Mouse (Mus musculus) CH12.LX (cell line): Measurements from ENCODE around the gene Gm43720. TPM values are rescaled to one million over a fixed set of nuclear protein-coding genes. Genes with fewer than 3 reads are reported as not detected.

Experiments used
- DNase-seq: peaks from one replicate; pipeline ENCODE4 v3.0.0-alpha.2; 2013; ENCODE audit errors: extremely low read depth
- H3K27ac ChIP-seq: 2 replicates; pipeline ENCODE4 v1.5.1; 2012; ENCODE audit warnings: low read depth, mild to moderate bottlenecking, control low read depth, moderate library complexity; ENCODE audit not compliant: insufficient read depth
- H3K27me3 ChIP-seq: replicated peaks from 2 replicates; pipeline ENCODE3; 2012; ENCODE audit warnings: inconsistent platforms
- H3K36me3 ChIP-seq, 2 experiments: replicated peaks in 1 of 2; 2 replicates each; pipeline versions ENCODE3 to v1.6.1; 2012; ENCODE audit warnings: inconsistent platforms in 1 of 2, low read length in 1 of 2, mild to moderate bottlenecking in 1 of 2, mixed read lengths in 1 of 2, moderate library complexity in 1 of 2; ENCODE audit not compliant: control insufficient read depth in 1 of 2, insufficient read depth in 1 of 2
- H3K4me1 ChIP-seq, 2 experiments: 2 replicates each; pipeline ENCODE4 v1.6.1; 2012; ENCODE audit warnings: inconsistent platforms in 1 of 2, moderate library complexity in 1 of 2; ENCODE audit not compliant: insufficient read depth in 2 of 2, control insufficient read depth in 1 of 2
- H3K4me2 ChIP-seq: 2 replicates; pipeline ENCODE4 v1.6.1; 2012; ENCODE audit warnings: low read depth, mild to moderate bottlenecking, control low read depth; ENCODE audit not compliant: poor library complexity, insufficient read depth, severe bottlenecking
- H3K4me3 ChIP-seq, 3 experiments: fragments of 150-350 bp in 1 of 3; sonication (generic) in 1 of 3; replicated peaks in 1 of 3; 2 replicates each; pipeline versions ENCODE3 to v1.5.1; 2011 to 2012; ENCODE audit warnings: low read depth in 2 of 3, low read length in 2 of 3, mild to moderate bottlenecking in 2 of 3, moderate library complexity in 2 of 3, control low read depth in 1 of 3, improper control_type of control experiment in 1 of 3, inconsistent platforms in 1 of 3, mixed read lengths in 1 of 3; ENCODE audit not compliant: poor library complexity in 1 of 3
- H3K79me2 ChIP-seq: replicated peaks from 2 replicates; pipeline ENCODE4 v1.6.1; 2012; ENCODE audit warnings: mild to moderate bottlenecking, moderate library complexity; ENCODE audit not compliant: control insufficient read depth, poor library complexity, insufficient read depth, severe bottlenecking; ENCODE audit errors: extremely low read depth
- H3K9ac ChIP-seq: 2 replicates; pipeline ENCODE4 v1.6.1; 2012; ENCODE audit warnings: low read depth, mild to moderate bottlenecking, control low read depth, moderate library complexity; ENCODE audit not compliant: insufficient read depth
- H3K9me3 ChIP-seq: replicated peaks from 2 replicates; pipeline ENCODE3; 2012; ENCODE audit warnings: low read length, inconsistent platforms, mixed read lengths
- BHLHE40 ChIP-seq: IDR thresholded peaks from 2 replicates; pipeline ENCODE4 v1.6.1; 2011; ENCODE audit warnings: mild to moderate bottlenecking, low read depth, low read length, improper control_type of control experiment
- CHD2 ChIP-seq: IDR thresholded peaks from 2 replicates; pipeline ENCODE4 v1.6.1; 2011; ENCODE audit warnings: low read length, improper control_type of control experiment
- ELF1 ChIP-seq: IDR thresholded peaks from 2 replicates; pipeline ENCODE4 v1.6.1; 2014; ENCODE audit warnings: low read depth, mild to moderate bottlenecking, inconsistent platforms, low read length, improper control_type of control experiment
- GABPA ChIP-seq: IDR thresholded peaks from 2 replicates; pipeline ENCODE4 v1.6.1; 2012; ENCODE audit warnings: low read depth, low read length, improper control_type of control experiment, inconsistent platforms; ENCODE audit not compliant: insufficient replicate concordance
- IRF4 ChIP-seq: IDR thresholded peaks from 2 replicates; pipeline ENCODE4 v1.6.1; 2014; ENCODE audit warnings: low read depth, mild to moderate bottlenecking, inconsistent platforms, low read length, improper control_type of control experiment
- JUN ChIP-seq: IDR thresholded peaks from 2 replicates; pipeline ENCODE4 v1.6.1; 2011; ENCODE audit warnings: low read depth, mild to moderate bottlenecking, low read length, improper control_type of control experiment, moderate library complexity; ENCODE audit not compliant: insufficient read depth
- JUND ChIP-seq: conservative IDR thresholded peaks from 2 replicates; pipeline ENCODE4 v1.6.1; 2011; ENCODE audit warnings: low read depth, low read length, improper control_type of control experiment
- KAT2A ChIP-seq: IDR thresholded peaks from 2 replicates; pipeline ENCODE4 v1.6.1; 2012; ENCODE audit warnings: low read length, improper control_type of control experiment, inconsistent platforms; ENCODE audit not compliant: insufficient replicate concordance
- MAFK ChIP-seq: IDR thresholded peaks from 2 replicates; pipeline ENCODE4 v1.6.1; 2011; ENCODE audit warnings: low read length, improper control_type of control experiment; ENCODE audit not compliant: insufficient replicate concordance
- MAX ChIP-seq: IDR thresholded peaks from 2 replicates; pipeline ENCODE4 v1.6.1; 2011; ENCODE audit warnings: low read length, improper control_type of control experiment
- MXI1 ChIP-seq: IDR thresholded peaks from 2 replicates; pipeline ENCODE4 v1.6.1; 2011; ENCODE audit warnings: mild to moderate bottlenecking, low read depth, low read length, improper control_type of control experiment
- NELFE ChIP-seq: IDR thresholded peaks from 2 replicates; pipeline ENCODE4 v1.6.1; 2011; ENCODE audit warnings: low read depth, low read length, improper control_type of control experiment
- PAX5 ChIP-seq: IDR thresholded peaks from 2 replicates; pipeline ENCODE4 v1.6.1; 2012; ENCODE audit warnings: low read length, inconsistent platforms, mixed read lengths
- POLR2A ChIP-seq: IDR thresholded peaks from 2 replicates; pipeline ENCODE4 v1.6.1; 2011; ENCODE audit warnings: low read depth, mild to moderate bottlenecking, improper control_type of control experiment, low read length
- RCOR1 ChIP-seq: conservative IDR thresholded peaks from 2 replicates; pipeline ENCODE4 v1.6.1; 2012; ENCODE audit warnings: low read depth, mild to moderate bottlenecking, inconsistent platforms, low read length, improper control_type of control experiment
- TBP ChIP-seq: conservative IDR thresholded peaks from 2 replicates; pipeline ENCODE4 v1.6.1; 2011; ENCODE audit warnings: low read depth, low read length, improper control_type of control experiment
- TCF12 ChIP-seq: IDR thresholded peaks from 2 replicates; pipeline ENCODE4 v1.6.1; 2014; ENCODE audit warnings: low read depth, mild to moderate bottlenecking, inconsistent platforms, low read length, improper control_type of control experiment
- UBTF ChIP-seq: IDR thresholded peaks from 2 replicates; pipeline ENCODE4 v1.6.1; 2012; ENCODE audit warnings: low read depth, mild to moderate bottlenecking, inconsistent platforms, low read length, improper control_type of control experiment, moderate library complexity
- USF1 ChIP-seq: IDR thresholded peaks from 2 replicates; pipeline ENCODE4 v1.6.1; 2014; ENCODE audit warnings: low read depth, mild to moderate bottlenecking, inconsistent platforms, low read length, improper control_type of control experiment
- ZC3H11A ChIP-seq: IDR thresholded peaks from 2 replicates; pipeline ENCODE4 v1.6.1; 2012; ENCODE audit warnings: low read depth, mild to moderate bottlenecking, inconsistent platforms, low read length, improper control_type of control experiment
- dilution Hi-C: fragments of 300-500 bp; cut with MboI; formaldehyde crosslinking; loops from 2 replicates; pipeline ENCODE4 v1.14.3; 2020; ENCODE audit warnings: low sequenced_read_pairs; ENCODE audit not compliant: extremely low pct_unique_long_range_greater_than_20kb, extremely low pct_ligation_motif_present
- in situ Hi-C: fragments of 300-500 bp; cut with MboI; formaldehyde crosslinking; loops from 3 replicates; pipeline ENCODE4 v1.14.3; 2019; ENCODE audit warnings: low sequenced_read_pairs, low pct_ligation_motif_present, low pct_unique_long_range_greater_than_20kb, mixed read lengths
- polyA plus RNA-seq: library from polyadenylated mRNA; unstranded; fragments of >175 nt; gene quantifications from 2 replicates; pipeline ENCODE4 v1.2.1, GENCODE M21; 2012; ENCODE audit warnings: low read depth; ENCODE audit not compliant: insufficient read length
- total RNA-seq, 2 experiments: library from RNA; depleted of rRNA; stranded (reverse); fragments of 300-350 nt in 1 of 2; fragments of >200 nt in 1 of 2; gene quantifications; 2 replicates each; pipeline ENCODE4 v1.2.3; 2012 to 2014

The Gm43720 gene
- total and polyA plus RNA-seq, 3 experiments = not detected

- in situ Hi-C loops = loop anchor here (25.0 kb wide), 1 partner anchor 428 kb away; no protein-coding TSS in a partner anchor
- dilution Hi-C loops = no loop called here
- Histone ChIP-seq H3K4me3 (no peak overlapping the region), H3K27me3 (peaks cover 2% of the 10 kb centered on the region), H3K4me1 (no peaks in the 10 kb centered on the region), H3K4me2 (no peak overlapping the region), H3K36me3 (no peaks in the 10 kb centered on the region), H3K9me3 (no peaks in the 10 kb centered on the region), H3K27ac (no peak overlapping the region), H3K9ac (no peak overlapping the region), H3K79me2 (no peaks in the 10 kb centered on the region)
- no peak for TF ChIP-seq ELF1
- TF ChIP-seq UBTF = no peak
- no peak for TF ChIP-seq PAX5
- no peak for TF ChIP-seq MAX
- TF ChIP-seq KAT2A = no peak
- no peak for TF ChIP-seq USF1
- no peak for TF ChIP-seq ZC3H11A
- no peak for TF ChIP-seq JUN
- no peak for TF ChIP-seq MXI1
- TF ChIP-seq IRF4 = no peak
- no peak for TF ChIP-seq NELFE
- TF ChIP-seq POLR2A = no peak
- TF ChIP-seq RCOR1 = no peak
- TF ChIP-seq MAFK = no peak
- TF ChIP-seq TCF12 = no peak
- no peak for TF ChIP-seq JUND
- no peak for TF ChIP-seq BHLHE40
- no peak for TF ChIP-seq TBP
- no peak for DNase-seq
Measured at GRCm38 (mm10) chr5:138234224-138234623, 45.5 kb downstream of the Gm43720 start.

GRCm38 (mm10) chr5:138233778-138234177 is 46.0 kb downstream of the Gm43720 start:
- TF ChIP-seq CHD2 = no peak
- TF ChIP-seq GABPA = no peak
- TF ChIP-seq JUND = no peak
- TF ChIP-seq TCF12 = no peak
- no peak for TF ChIP-seq MAX
- no peaks in the 10 kb centered on the region for H3K4me1 ChIP-seq
- no peak for DNase-seq
- no peaks in the 10 kb centered on the region for H3K36me3 ChIP-seq
- in situ Hi-C loops (loop anchor here (25.0 kb wide), 1 partner anchor 429 kb away; no protein-coding TSS in a partner anchor), dilution Hi-C loops (no loop called here)
- no peak overlapping the region for H3K27ac ChIP-seq
- peaks cover 2% of the 10 kb centered on the region for H3K27me3 ChIP-seq
- H3K4me2 ChIP-seq = no peak overlapping the region
- H3K79me2 ChIP-seq = no peaks in the 10 kb centered on the region
- no peak overlapping the region for H3K4me3 ChIP-seq
- no peak overlapping the region for H3K9ac ChIP-seq
- no peaks in the 10 kb centered on the region for H3K9me3 ChIP-seq
